Mouse (Mus musculus) ovary, adult 10 weeks (tissue): ENCODE measurements around the gene Psmd5. TPM values are rescaled to one million over a fixed set of nuclear protein-coding genes. Genes with fewer than 3 reads are reported as not detected.

Source experiments
- polyA plus RNA-seq: library from polyadenylated mRNA; stranded (reverse); fragments of 350-450 nt; fragmentation: Illumina TruSeq; extraction: RNeasy Lipid Tissue Mini Kit (QIAGEN cat#74804); gene quantifications from one replicate; pipeline ENCODE4 v1.2.3, GENCODE M21; 2014

Gene Psmd5
- 49.0 TPM for polyA plus RNA-seq

GRCm38 (mm10) chr2:34874816-34875345, at the start of gene Psmd5:
Gene Psmd5 (minus strand): TSS chr2:34874968.

GRCm38 (mm10) chr2:34913218-34914068, 38.7 kb upstream of the Psmd5 start, which contains the start of gene Phf19:
Gene Phf19 (minus strand): TSS chr2:34914026.

GRCm38 (mm10) chr2:34874271-34874670, 497 bp downstream of the Psmd5 start, which contains the start of gene Cutal:
Gene Cutal (plus strand): TSS chr2:34874396.

GRCm38 (mm10) chr2:34832766-34833457, 41.9 kb downstream of the Psmd5 start, which contains the start of gene Gm34653:
Gene Gm34653 (plus strand): TSS chr2:34833007.

GRCm38 (mm10) chr2:34825827-34826459, 48.8 kb downstream of the Psmd5 start, which contains the start of gene Fbxw2:
Gene Fbxw2 (minus strand): TSS chr2:34826311.

Other genes with a start within 250 kb of the Psmd5 start
- gene Gapvd1, start 119.7 kb downstream of the Psmd5 start, polyA plus RNA-seq = 67.2 TPM
- gene Hspa5, start 103.0 kb downstream of the Psmd5 start, polyA plus RNA-seq = 2,007 TPM
- 7.7 TPM for gene Rabepk, start 75.1 kb downstream of the Psmd5 start, polyA plus RNA-seq
- gene Fbxw2, start 48.7 kb downstream of the Psmd5 start, polyA plus RNA-seq = 119 TPM
- gene Gm34653, start 42.0 kb downstream of the Psmd5 start, polyA plus RNA-seq = not detected
- gene Cutal, start 572 bp downstream of the Psmd5 start, polyA plus RNA-seq = 2.4 TPM
- 0.11 TPM for gene Phf19, start 39.1 kb upstream of the Psmd5 start, polyA plus RNA-seq
- 0.46 TPM for gene Traf1, start 86.8 kb upstream of the Psmd5 start, polyA plus RNA-seq
- 2.6 TPM for gene Hc, start 186.5 kb upstream of the Psmd5 start, polyA plus RNA-seq
- gene AI182371, start 226.6 kb upstream of the Psmd5 start, polyA plus RNA-seq = 0.68 TPM
- gene Cntrl, start 234.5 kb upstream of the Psmd5 start, polyA plus RNA-seq = 35.7 TPM